Mouse (Mus musculus) cerebellum, adult 11-12 months (tissue): Measurements from ENCODE around the gene Gtf3c6.

Experiments
- DNase-seq: peaks from one replicate; pipeline ENCODE4 v3.0.0; 2022

Gtf3c6 gene

GRCm38 (mm10) chr10:40258401-40258966 is 576 bp upstream of the Gtf3c6 start:
- DNase-seq: no peak

GRCm38 (mm10) chr10:40256716-40257115 is 1.2 kb downstream of the Gtf3c6 start:
- peak; percentile 51 for DNase-seq

GRCm38 (mm10) chr10:40250969-40251368 is 6.9 kb downstream of the Gtf3c6 start:
- DNase-seq: no peak

- DNase-seq: no peak
These were observed 8.3 kb downstream of the Gtf3c6 start for GRCm38 (mm10) chr10:40249625-40250024.

GRCm38 (mm10) chr10:40247166-40247716 is 10.7 kb downstream of the Gtf3c6 start:
- no peak for DNase-seq

GRCm38 (mm10) chr10:40246374-40247165 is 11.3 kb downstream of the Gtf3c6 start, which contains the start of gene Rpf2:
TSS of gene Rpf2 (minus strand) at chr10:40247036.
- DNase-seq: peak; percentile 80

GRCm38 (mm10) chr10:40237826-40238225 is 20.1 kb downstream of the Gtf3c6 start:
- DNase-seq: no peak

GRCm38 (mm10) chr10:40233241-40233640 is 24.7 kb downstream of the Gtf3c6 start:
- DNase-seq: no peak

- DNase-seq: no peak
These were observed 25.5 kb downstream of the Gtf3c6 start for GRCm38 (mm10) chr10:40232442-40232841.

GRCm38 (mm10) chr10:40229725-40230124 is 28.2 kb downstream of the Gtf3c6 start:
- DNase-seq: no peak

GRCm38 (mm10) chr10:40227660-40228303 is 30.1 kb downstream of the Gtf3c6 start:
- DNase-seq: no peak

GRCm38 (mm10) chr10:40218874-40219273 is 39.0 kb downstream of the Gtf3c6 start:
- no peak for DNase-seq

- peak; percentile 79 for DNase-seq
These were observed 45.3 kb downstream of the Gtf3c6 start for GRCm38 (mm10) chr10:40212443-40213169.
